Mouse (Mus musculus): ENCODE measurements around the gene Mettl7b. TPM values are rescaled to one million over a fixed set of nuclear protein-coding genes. Genes with fewer than 3 reads are reported as not detected.

Gene Mettl7b
- polyA plus RNA-seq, 1 experiment: not detected

DNA sequence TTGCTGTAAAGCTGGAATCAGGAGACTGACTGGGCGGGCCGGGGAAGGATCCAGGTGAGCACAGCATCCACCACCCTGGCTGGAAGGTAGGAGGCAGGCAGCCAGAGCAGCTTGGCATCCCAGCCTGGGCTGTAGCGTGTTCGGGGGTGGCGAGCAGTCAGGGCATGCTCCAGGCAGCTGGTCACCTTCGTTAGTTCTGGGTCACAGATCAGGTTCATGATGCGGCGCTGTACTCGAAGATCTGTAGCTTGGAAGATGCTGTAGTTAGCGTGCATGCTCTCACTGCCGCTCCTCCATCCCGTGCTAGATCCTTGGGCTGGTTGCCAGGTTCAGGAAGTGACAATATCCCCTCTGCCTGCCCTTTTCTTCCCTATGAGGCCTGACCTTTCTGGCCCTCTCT, 47.1 kb downstream of the Mettl7b start:
- Histone ChIP-seq H3K4me3 (ENCODE audit: insufficient read depth, poor library complexity, severe bottlenecking) (no peak overlapping the region), H3K36me3 (ENCODE audit: control insufficient read depth, insufficient read depth) (peaks cover 73% of the 10 kb centered on the region), H3K79me3 (ENCODE audit: low read depth) (peaks cover 60% of the 10 kb centered on the region)

DNA sequence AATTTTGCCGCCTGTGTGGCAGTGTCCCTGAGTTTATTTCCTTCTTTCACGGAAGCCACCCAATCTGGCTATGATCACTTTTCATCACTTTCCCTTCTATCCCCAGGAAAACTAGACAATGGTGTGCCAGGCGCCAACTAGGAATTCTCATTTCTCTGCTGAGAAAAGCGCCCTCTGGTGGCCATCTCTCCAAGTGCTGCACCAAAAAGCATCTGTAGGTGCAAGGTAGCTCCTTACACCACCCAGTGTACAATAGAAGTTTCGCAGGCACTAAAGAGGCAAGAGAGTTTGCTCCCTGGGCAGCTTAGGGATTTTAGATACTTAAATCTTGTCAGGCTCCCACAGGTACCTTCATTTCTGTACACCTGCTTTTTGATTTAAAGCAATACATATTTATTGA, 47.6 kb downstream of the Mettl7b start:
- TF ChIP-seq MAX (IDR thresholded peaks at IDR 0.05): peak; percentile 34
- no peak for TF ChIP-seq MYOG (IDR thresholded peaks at IDR 0.05; ENCODE audit: control insufficient read depth, extremely low read depth, insufficient read length)
- no peak for TF ChIP-seq CEBPB (IDR thresholded peaks at IDR 0.05; ENCODE audit: low read depth)
- TF ChIP-seq CTCF (IDR thresholded peaks at IDR 0.05; ENCODE audit: control insufficient read depth, insufficient read depth, insufficient read length): peak; percentile 73
- no peak for TF ChIP-seq MYOD1 (IDR thresholded peaks at IDR 0.05; ENCODE audit: control insufficient read depth, insufficient read length, low read depth)
- H3K36me3 ChIP-seq (ENCODE audit: control insufficient read depth, insufficient read depth): peaks cover 70% of the 10 kb centered on the region

More for the DNA sequence above, 47.1 kb downstream of the Mettl7b start:
- Histone ChIP-seq H3ac (ENCODE audit: control insufficient read depth, insufficient read length, low read depth) (peak overlapping the region; percentile 60), H3K27me3 (ENCODE audit: control insufficient read depth, insufficient read depth, insufficient read length) (no peaks in the 10 kb centered on the region), H3K79me2 (ENCODE audit: control insufficient read depth, insufficient read depth) (peaks cover 80% of the 10 kb centered on the region)
- TF ChIP-seq USF1 (IDR thresholded peaks at IDR 0.05; ENCODE audit: low read depth) (no peak), FOSL1 (IDR thresholded peaks at IDR 0.05; ENCODE audit: insufficient read depth, low read length, poor library complexity, severe bottlenecking) (no peak), MYOD1 (IDR thresholded peaks at IDR 0.05; ENCODE audit: control insufficient read depth, insufficient read length, low read depth) (no peak), MYOG (IDR thresholded peaks at IDR 0.05; ENCODE audit: control insufficient read depth, extremely low read depth, insufficient read length) (no peak), CEBPB (IDR thresholded peaks at IDR 0.05; ENCODE audit: low read depth) (no peak), CTCF (IDR thresholded peaks at IDR 0.05; ENCODE audit: control insufficient read depth, insufficient read depth, insufficient read length) (no peak), MAX (IDR thresholded peaks at IDR 0.05) (no peak)

DNA sequence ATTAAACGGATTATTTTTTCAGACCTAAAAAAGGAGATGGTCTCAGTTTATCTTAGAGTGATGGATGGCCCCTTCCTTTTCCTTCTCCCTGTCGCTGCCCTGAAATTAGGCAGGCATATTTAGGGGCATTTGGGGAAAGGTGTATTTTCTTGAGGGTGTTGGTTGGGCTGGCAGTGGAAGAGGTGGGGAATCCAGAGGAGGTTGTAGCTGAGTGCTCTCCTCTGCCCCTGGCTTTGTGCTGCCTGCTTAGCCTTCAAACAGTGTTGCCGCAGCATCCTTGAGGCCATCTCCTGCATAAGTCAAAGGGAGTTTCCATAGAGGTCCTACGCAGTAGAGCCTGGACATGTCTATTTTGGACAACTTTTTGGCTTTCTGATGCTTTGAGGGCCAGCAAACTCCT, 48.0 kb downstream of the Mettl7b start:
- H3K27me3 ChIP-seq (ENCODE audit: control insufficient read depth, insufficient read depth, insufficient read length): no peaks in the 10 kb centered on the region
- H3K36me3 ChIP-seq (ENCODE audit: control insufficient read depth, insufficient read depth): peaks cover 65% of the 10 kb centered on the region
- H3K4me3 ChIP-seq (ENCODE audit: insufficient read depth, poor library complexity, severe bottlenecking): no peak overlapping the region
- H3K79me2 ChIP-seq (ENCODE audit: control insufficient read depth, insufficient read depth): peaks cover 80% of the 10 kb centered on the region
- H3K79me3 ChIP-seq (ENCODE audit: low read depth): peaks cover 60% of the 10 kb centered on the region
- TF ChIP-seq CEBPB (IDR thresholded peaks at IDR 0.05; ENCODE audit: low read depth): no peak
- no peak for TF ChIP-seq USF1 (IDR thresholded peaks at IDR 0.05; ENCODE audit: low read depth)
- peak overlapping the region; percentile 49 for H3ac ChIP-seq (ENCODE audit: control insufficient read depth, insufficient read length, low read depth)

More for the DNA sequence above, 47.6 kb downstream of the Mettl7b start:
- Histone ChIP-seq H3K79me3 (ENCODE audit: low read depth) (peaks cover 60% of the 10 kb centered on the region), H3ac (ENCODE audit: control insufficient read depth, insufficient read length, low read depth) (no peak overlapping the region), H3K27me3 (ENCODE audit: control insufficient read depth, insufficient read depth, insufficient read length) (no peaks in the 10 kb centered on the region), H3K79me2 (ENCODE audit: control insufficient read depth, insufficient read depth) (peaks cover 80% of the 10 kb centered on the region), H3K4me3 (ENCODE audit: insufficient read depth, poor library complexity, severe bottlenecking) (no peak overlapping the region)

DNA sequence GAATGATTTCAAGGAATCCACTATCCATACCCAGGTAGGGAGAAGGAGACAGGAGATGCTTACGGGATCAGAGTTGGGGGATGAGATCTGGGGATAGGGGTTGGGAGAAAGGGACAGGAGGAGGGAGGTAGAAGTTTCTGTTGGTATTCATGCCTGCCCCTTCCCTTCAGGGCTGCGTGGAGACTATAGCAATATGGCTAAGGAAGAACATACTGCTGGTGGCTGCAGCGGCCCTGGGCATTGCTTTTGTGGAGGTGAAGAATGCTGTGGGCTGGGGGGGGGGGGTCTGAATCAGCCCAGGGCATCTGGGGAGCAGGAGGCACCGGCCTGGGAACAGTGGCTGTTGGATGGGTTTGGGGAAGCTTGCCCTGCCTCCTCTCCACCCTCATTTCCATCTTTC, 48.5 kb downstream of the Mettl7b start:
- H3ac ChIP-seq (ENCODE audit: control insufficient read depth, insufficient read length, low read depth): peak overlapping the region; percentile 63
- no peaks in the 10 kb centered on the region for H3K27me3 ChIP-seq (ENCODE audit: control insufficient read depth, insufficient read depth, insufficient read length)
- peaks cover 60% of the 10 kb centered on the region for H3K36me3 ChIP-seq (ENCODE audit: control insufficient read depth, insufficient read depth)
- peaks cover 60% of the 10 kb centered on the region for H3K79me3 ChIP-seq (ENCODE audit: low read depth)
- no peak for TF ChIP-seq CEBPB (IDR thresholded peaks at IDR 0.05; ENCODE audit: low read depth)
- no peak for TF ChIP-seq CTCF (IDR thresholded peaks at IDR 0.05; ENCODE audit: control insufficient read depth, insufficient read depth, insufficient read length)
- no peak for TF ChIP-seq FOSL1 (IDR thresholded peaks at IDR 0.05; ENCODE audit: insufficient read depth, low read length, poor library complexity, severe bottlenecking)
- no peak for TF ChIP-seq MYOD1 (IDR thresholded peaks at IDR 0.05; ENCODE audit: control insufficient read depth, insufficient read length, low read depth)
- no peak for TF ChIP-seq USF1 (IDR thresholded peaks at IDR 0.05; ENCODE audit: low read depth)
- TF ChIP-seq MAX (IDR thresholded peaks at IDR 0.05): no peak
- TF ChIP-seq MYOG (IDR thresholded peaks at IDR 0.05; ENCODE audit: control insufficient read depth, extremely low read depth, insufficient read length): no peak
- H3K4me3 ChIP-seq (ENCODE audit: insufficient read depth, poor library complexity, severe bottlenecking): peak overlapping the region; percentile 96
- peaks cover 80% of the 10 kb centered on the region for H3K79me2 ChIP-seq (ENCODE audit: control insufficient read depth, insufficient read depth)

DNA sequence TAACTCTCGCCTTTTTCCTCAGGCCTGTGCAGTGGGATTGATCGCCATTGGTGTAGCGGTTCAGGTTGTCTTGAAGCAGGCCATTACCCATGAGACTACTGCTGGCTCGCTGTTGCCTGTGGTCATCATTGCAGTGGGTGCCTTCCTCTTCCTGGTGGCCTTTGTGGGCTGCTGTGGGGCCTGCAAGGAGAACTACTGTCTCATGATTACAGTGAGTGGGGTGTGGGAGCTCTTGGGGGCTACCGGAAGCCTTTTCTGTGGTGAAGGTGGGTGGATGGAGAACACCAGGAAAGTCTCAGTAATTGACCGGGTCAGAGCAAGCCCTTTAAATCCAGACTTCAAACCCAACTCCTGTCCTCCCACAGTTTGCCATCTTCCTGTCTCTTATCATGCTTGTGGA, 49.4 kb downstream of the Mettl7b start:
- H3K79me2 ChIP-seq (ENCODE audit: control insufficient read depth, insufficient read depth): peaks cover 76% of the 10 kb centered on the region
- peak overlapping the region; percentile 61 for H3ac ChIP-seq (ENCODE audit: control insufficient read depth, insufficient read length, low read depth)
- H3K36me3 ChIP-seq (ENCODE audit: control insufficient read depth, insufficient read depth): peaks cover 52% of the 10 kb centered on the region
- peak overlapping the region; percentile 96 for H3K4me3 ChIP-seq (ENCODE audit: insufficient read depth, poor library complexity, severe bottlenecking)
- TF ChIP-seq CTCF (IDR thresholded peaks at IDR 0.05; ENCODE audit: control insufficient read depth, insufficient read depth, insufficient read length) (no peak), CEBPB (IDR thresholded peaks at IDR 0.05; ENCODE audit: low read depth) (no peak), USF1 (IDR thresholded peaks at IDR 0.05; ENCODE audit: low read depth) (no peak), MYOG (IDR thresholded peaks at IDR 0.05; ENCODE audit: control insufficient read depth, extremely low read depth, insufficient read length) (no peak), MAX (IDR thresholded peaks at IDR 0.05) (no peak), FOSL1 (IDR thresholded peaks at IDR 0.05; ENCODE audit: insufficient read depth, low read length, poor library complexity, severe bottlenecking) (no peak), MYOD1 (IDR thresholded peaks at IDR 0.05; ENCODE audit: control insufficient read depth, insufficient read length, low read depth) (no peak)
- peaks cover 60% of the 10 kb centered on the region for H3K79me3 ChIP-seq (ENCODE audit: low read depth)
- no peaks in the 10 kb centered on the region for H3K27me3 ChIP-seq (ENCODE audit: control insufficient read depth, insufficient read depth, insufficient read length)

DNA sequence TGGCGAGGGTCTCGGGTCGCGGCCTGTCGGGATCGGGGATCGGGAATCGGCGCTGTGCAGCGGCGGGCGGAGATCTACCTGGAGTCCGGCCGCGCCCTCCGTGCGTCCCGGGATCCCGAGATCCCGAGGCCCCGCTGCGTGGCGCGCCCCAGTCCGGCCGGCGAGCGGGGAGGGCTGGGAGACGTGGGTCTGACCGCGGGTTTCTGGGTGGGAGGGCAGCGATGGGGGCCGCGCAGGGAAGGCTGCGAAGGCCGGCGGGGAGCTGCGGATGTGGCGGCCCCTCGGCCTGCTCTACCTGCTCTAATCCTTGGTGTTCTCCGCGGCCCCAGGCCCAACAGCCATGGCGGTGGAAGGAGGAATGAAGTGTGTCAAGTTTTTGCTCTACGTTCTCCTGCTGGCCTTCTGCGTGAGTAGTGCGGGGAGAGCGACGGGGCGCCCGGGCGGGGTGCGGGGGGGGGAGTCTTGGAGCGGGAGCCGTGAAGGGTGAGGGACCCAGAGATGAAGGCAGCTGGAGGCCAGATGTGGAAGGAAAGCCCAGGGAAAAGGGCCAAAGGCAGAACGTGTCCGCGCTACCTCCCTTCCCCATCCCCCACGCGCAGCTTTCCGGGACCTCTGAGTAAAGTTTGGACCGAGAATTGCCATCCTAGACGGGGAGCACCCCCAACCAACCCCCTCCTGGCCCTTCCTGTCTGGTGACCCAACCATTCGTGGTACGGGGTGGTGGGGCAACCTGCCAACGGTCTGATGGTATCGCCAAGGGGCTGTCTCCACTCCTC, 50.5 kb downstream of the Mettl7b start:
- no peak for TF ChIP-seq MYOG (IDR thresholded peaks at IDR 0.05; ENCODE audit: control insufficient read depth, extremely low read depth, insufficient read length)
- peak; percentile 18 for TF ChIP-seq MAX (IDR thresholded peaks at IDR 0.05)
- Histone ChIP-seq H3K36me3 (ENCODE audit: control insufficient read depth, insufficient read depth) (peaks cover 40% of the 10 kb centered on the region), H3K79me2 (ENCODE audit: control insufficient read depth, insufficient read depth) (peaks cover 64% of the 10 kb centered on the region), H3K27me3 (ENCODE audit: control insufficient read depth, insufficient read depth, insufficient read length) (no peaks in the 10 kb centered on the region), H3K4me3 (ENCODE audit: insufficient read depth, poor library complexity, severe bottlenecking) (peak overlapping the region; percentile 96), H3ac (ENCODE audit: control insufficient read depth, insufficient read length, low read depth) (peak overlapping the region; percentile 99), H3K79me3 (ENCODE audit: low read depth) (peaks cover 53% of the 10 kb centered on the region)

All from C2C12 (cell line).